Mouse (Mus musculus) right cerebral cortex, postnatal 36 days (tissue): ENCODE data around the gene Timp3.

Experiments used
- DNase-seq, 2 experiments: peaks; one replicate each; pipeline ENCODE4 v3.0.0; 2022; ENCODE audit warnings: low spot score in 2 of 2, mixed read lengths in 1 of 2

Timp3 gene

DNA sequence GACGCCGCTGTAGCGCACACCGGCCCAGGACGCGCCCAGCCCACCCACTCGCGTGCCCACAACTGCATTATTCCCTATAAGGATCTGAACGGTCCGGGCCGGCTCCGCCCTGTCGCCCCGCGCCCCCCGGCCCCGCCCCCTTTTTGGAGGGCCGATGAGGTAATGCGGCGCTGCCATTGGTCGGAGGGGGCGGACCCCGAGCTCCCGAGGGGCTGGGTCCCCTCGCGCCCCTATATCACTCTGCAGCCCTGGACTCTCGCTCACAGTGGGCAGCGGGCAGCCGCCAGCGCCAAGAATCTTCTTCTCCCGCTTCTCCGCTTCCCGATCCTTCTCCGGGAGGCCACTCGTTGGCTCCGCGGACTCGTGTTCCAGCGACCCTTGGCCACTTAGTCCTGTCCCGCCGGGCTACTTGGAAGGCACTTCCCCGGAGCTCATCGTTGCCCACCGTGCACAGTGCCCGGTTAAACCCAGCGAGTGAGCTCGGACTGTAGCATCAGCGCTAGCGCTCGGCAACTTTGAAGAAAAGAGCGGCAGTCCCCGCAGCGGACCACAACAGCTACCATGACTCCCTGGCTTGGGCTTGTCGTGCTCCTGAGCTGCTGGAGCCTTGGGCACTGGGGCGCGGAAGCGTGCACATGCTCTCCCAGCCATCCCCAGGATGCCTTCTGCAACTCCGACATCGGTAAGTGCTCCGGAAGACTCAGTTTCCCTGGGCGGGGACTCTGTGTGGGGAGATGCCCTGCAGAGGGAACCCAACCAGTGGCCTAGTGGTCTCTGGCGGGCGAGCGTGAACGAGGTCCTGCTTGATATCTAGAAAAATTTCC is at the start of gene Timp3:
TSS of gene Timp3 (plus strand) at position 80 of the 824 bp plus-strand sequence.
- DNase-seq, result peak in 1 of 2 experiments; percentile 20

DNA sequence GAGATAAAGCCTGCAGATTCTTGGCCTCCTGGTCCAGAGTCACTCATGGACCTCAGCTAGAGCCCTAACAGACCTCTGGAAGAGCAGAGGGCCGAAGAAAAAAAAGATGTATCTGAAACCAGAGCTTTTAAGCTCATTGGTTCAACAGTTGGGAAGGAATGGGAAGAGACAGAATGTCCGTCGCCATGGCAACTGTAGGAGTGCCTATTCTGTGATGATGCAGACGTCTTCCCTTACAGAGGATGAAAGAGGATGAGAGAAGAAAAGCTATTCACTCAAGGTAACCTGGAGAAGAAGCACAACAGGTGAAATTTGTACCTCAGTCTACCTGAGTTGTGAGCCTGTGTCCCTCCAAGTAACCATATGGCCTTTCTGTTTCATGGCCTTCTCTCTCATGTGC is 44.0 kb upstream of the Timp3 start:
- DNase-seq, result peak; percentile 20 to 49

DNA sequence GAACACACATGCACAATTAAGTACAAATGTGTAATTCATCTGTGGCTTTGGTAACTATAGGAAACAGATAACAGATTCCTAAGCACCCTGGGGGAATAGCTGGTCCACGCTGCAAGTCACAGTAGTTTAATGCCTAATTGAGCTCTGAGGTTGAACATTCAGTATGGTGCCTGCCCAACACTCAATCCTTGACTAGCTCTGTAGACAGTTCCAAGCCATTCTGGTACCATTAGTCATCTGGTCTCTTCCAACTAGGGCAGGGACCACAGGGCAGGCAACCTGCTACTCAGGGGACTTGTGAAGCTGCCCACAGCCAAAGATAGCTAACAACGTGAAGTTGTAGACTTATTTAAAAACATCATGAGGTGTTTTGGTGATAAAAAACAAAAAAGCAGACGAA is 43.1 kb upstream of the Timp3 start:
- no peak for DNase-seq

DNA sequence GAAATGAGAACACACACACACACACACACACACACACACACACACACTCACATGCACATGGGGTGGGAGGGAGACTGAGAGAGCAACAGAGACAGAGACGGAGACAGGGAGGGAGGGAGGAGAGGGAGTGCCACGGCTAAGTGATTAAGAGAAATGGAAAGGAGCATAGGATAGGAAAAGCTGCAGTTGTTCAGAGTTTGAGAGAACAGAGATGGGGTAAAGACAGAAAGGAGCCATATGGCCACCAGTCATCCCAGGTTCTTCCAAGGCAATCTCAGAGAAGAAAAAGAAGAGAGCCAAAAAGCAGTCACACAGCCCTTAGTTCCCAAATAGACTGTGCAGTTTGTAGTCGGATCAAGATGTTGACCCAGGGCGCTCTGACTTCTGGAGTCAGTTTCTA is 42.1 kb upstream of the Timp3 start:
- no peak for DNase-seq

DNA sequence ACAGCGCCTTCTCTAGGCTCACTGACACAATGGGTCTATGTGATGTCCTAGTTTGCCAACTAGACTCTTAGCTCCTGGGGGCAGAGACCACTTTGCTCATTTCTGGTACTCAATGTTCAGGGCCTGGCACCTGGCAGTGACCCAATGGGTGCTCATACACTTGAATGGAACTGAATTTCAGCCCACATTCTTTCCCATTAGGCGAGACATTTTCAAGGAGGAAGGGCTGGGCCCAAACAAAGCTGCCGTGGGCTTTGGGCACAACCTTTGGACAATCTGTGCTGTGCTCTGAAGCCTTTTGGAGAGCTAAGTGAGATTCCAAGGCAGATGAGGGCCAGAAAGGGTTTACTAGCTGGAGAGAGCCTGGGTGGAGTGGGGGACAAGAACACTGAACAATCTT is 41.2 kb upstream of the Timp3 start:
- DNase-seq, result no peak

DNA sequence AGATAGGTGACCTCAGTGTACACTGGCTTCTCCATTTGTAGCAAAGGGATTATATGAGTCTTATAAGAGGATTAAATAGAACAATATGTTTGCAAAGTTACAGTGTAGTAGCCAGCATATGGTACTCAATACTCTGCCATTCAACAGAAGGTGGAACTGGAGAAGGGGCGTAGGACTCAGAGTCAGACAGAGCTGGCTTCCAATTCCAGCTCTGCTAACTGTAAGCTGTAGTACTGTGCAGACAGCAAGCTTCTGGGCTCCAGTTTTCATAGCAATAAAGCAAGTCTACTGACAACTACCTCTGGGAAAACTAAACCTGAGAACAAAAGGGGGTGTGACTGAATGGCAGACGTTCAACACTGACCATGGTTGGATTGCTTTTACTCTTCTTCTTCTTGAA is 38.4 kb upstream of the Timp3 start:
- DNase-seq, result no peak

DNA sequence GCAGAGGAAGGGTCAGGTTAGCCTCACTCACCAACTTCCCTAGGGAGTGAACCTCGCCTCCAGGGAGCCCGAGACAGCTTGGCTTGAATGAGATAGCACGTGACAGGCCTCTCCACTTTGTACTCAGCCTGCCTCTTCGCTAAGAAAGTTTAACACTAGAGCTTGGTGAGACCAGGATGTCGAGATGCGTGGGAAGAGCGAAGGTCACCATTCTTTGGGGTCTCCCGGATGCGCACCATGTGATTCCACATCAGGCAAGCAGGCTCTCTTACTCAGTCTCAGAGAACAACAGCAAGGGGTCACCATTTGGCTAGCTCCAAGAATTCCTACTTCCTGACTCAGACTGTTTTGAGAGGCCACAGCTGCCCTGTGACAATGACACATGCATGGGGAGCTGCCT is 35.6 kb upstream of the Timp3 start:
- no peak for DNase-seq

DNA sequence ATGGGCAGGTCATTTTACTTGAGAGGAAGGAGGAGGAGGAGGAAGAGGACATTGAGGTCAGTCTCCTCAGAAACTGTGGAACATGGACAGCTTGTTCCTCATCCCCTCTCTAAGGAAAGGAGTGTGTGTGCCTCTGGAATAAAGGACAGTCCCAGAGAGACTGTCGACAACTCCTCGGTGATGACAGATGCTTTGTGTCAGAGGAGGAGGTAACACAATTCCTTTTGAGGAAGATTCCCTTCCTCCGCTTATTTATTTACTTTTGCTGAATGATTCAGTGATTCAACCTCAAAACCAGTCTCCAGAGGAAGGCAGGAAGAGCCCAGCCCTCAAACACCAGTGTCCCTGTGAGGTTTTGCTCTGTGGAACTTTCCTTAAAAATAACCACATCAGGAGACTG is 29.9 kb upstream of the Timp3 start:
- no peak for DNase-seq

DNA sequence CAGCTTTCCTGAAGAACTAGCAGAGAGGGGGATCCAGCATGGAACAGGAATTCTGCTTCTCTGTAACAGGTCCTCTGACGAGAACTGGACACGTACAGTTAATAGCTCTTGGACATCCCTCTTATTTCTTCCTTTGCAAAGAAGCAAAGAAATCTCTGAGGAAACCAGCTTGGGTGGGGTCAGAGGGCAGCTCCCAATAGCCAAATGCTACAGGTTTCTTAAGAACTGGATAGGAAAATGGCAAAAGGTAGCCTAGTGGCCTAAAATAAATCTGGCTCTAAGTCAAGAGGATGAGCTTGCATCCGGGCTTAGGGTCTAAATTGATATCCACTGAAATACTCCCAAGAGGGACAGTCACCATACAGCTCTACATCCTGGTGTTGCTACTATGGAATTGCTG is 27.3 kb upstream of the Timp3 start:
- no peak for DNase-seq

DNA sequence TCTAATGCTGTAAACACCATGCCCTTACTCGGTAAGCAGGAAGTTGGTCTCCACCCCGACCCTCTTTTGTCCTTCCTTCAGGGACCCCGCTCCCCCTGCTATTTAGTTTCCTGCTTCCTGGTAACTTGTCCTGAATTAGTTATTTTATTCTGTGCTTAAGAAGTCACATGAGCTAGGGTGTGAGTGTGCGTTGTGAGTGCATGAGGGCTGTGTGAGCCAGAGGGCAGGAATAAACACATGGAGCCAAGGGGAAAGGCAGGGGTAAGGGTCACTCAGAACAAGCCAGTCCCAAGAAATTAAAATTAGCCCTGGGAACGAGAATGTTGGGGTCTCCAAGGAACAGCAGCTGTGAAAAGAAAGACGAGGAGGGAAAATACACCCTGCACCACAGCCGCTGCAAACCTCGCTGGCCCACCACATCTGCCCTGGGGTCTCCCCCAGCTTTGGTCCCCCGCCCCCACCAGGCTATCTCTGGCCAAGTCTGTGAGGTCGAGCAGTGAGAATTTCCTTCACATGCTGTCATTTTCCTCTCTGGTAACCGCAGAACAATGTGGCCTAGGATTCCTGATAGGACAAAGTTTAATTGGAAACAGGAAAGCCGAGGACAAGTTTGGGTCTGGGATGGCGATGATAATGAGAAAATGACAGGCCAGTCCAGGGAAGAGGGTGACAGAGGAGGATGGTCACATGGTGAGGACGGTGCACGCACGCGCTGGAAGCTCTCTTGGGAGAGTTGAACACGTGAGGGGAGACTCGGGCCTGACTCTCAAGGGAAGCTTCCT is 26.6 kb upstream of the Timp3 start:
- DNase-seq, result no peak

DNA sequence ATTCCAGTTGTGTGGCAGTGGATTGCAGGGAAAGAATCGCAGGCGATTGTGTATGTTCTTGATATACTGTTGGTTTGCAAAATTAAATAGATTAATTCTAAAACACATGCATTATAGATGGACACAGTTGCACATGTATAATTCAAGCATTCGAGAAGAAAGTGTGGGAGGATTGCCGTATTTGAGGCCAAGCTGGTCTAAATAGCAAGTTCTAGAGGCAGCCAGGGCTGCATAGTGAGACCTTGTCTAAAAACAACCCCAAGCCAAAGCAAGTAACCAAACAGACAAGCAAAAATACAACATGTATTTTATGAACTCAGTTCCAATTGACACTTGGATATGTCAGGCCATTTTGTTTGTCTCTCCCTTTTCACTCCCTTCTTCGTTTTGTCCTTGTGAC is 24.6 kb upstream of the Timp3 start:
- DNase-seq, result no peak

DNA sequence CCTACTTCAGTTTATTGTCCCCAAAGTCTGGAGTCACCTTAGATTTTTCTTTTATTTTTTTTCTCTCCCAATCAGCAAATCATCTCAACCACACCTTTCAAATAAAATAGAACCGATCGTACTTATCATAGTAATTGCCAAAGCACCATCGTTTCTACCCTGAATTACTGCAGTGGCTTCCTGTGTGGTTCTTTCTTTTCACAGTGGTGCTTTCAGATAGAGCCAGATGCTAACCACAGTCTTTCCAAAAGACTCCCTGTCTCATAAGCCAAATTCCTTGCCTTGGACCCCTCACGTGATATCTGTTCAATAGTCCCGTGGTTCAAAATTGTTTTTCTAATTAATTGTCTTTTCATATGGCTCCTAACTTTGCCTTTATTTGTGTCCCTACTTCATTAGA is 22.8 kb upstream of the Timp3 start:
- no peak for DNase-seq

DNA sequence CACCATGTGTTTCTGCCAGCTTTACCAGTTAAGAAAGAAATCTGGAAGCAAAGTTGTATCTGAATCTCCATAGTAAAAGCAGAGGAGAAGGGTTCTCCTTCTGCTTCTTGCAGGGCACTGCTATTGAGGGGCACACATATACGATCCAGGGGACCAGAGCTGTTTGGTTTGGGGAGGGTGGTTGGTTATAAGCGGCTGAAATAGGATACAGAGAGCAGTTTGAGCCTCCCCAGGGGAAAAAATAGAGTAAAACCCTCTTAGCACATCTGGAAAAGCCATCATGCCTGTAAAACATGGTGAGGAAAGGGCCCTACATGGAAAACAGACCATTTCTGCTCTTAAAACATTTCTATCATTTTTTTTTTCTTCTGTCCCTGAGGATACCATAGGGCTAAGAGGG is 21.7 kb upstream of the Timp3 start:
- no peak for DNase-seq

DNA sequence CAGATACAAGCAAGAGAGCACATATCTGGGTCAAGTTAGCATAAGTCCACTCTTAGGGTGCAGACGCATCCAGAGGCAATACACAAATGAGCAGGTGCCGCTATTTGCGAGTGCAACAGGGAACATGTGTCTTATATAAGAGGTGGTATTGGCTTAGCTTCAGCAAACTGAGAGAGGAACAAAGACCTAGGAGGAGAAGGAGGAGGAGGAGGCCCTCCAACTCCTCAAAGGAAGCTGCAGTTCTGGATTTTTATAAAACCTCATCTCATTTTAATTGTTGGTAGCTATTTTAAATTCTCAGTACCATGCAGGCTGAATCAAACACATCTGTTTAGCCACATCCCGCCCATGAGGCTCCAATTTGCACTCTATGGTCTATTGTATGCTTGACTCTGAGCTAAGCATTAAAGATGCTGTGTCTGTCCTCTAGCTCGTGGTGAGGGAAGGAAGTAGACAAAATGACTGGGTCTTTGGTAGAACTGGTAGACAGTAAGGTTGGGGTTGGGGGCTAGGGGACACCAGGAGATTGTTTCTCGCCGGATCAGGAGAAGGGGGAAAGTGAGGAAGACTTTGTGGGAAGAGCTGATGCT is 20.5 kb upstream of the Timp3 start:
- peak in 1 of 2 experiments; percentile 18 for DNase-seq

DNA sequence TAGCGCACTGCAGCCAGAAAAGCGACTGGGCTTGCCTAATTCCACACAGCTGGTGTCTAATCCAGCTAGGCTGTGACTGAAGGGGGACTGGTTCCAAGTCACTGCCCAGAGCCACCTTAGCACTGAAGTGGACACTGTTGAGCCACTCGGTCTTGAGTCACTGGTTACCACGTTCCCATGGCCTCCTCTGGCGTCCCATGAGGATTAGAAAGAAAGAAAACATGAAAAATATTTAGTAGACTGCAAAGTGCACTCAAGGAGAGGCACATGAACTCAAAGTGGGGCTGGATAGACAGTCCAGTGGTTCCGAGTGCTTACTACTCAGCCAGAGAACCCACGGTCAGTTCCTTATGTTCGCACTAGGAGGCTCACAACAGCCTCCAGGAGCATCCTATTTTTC is 18.9 kb upstream of the Timp3 start:
- no peak for DNase-seq

DNA sequence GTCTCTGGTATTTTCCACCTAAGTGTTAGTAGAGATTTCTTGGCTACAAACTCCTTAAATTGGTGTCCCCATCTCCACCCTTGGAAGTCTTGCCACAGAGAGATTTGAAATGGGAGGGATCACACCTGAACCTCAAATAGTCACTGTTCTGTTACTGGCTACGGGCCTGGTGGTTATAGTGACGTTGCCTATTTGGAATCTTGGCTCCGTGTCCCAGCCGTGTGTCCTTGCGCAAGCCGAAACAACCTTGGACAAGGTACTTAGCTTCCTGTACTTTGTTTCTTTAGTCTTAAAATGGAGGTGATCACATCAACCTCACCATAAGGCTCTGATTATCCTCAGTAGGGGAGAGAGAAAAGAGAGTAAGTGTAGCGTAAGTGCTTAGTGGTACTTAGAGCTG is 13.7 kb upstream of the Timp3 start:
- no peak for DNase-seq

DNA sequence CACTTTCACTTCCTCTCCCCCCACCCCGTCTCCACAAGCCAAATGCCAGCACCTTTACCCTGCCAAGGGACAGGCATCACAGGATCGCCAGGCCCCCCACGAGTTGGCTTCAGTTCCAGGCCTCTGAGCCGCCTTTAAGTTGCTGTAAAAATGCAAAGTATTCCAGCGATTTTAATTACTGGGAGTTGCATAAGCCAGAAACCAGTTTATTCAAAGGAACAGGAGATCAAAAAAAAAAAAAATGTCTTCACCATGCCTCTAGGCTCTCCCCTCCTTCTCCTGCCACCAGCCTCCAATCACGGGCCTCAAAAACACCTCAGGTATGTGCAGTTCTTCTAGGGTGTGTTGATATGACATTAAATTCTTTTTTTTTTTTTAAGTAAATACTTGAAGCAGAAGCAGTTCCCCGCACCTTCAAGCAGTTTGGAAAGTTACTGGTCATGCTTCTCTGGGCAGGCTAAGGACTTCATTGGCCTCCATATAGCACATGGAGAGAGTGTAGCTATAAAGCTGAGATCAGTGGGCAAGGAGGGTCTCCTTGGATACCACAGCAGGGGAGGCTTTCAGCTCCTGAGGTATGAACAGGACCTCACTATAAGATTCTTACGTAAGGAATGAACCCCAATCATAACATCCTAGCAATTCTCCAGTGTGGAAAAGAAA is 9.9 kb upstream of the Timp3 start:
- DNase-seq, result no peak

DNA sequence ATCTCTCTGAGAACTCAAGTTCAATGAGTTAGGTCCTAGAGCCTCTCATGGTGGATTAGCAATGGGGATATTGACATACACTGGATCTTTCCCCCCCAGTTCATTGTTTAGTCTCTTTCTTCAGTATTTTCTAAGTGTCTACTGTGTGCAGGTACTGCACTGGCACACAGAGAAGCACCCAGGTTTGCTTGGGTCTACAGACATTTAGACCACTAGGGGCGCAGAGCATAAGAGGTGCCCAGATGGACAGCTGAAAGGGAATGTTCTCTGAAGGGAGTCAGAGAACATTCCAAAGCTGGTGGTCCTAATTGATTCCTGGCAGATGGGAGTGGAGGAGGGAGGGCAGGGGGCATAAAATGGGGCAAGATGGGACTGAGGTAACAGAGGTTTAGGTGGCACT is 6.3 kb upstream of the Timp3 start:
- no peak for DNase-seq

DNA sequence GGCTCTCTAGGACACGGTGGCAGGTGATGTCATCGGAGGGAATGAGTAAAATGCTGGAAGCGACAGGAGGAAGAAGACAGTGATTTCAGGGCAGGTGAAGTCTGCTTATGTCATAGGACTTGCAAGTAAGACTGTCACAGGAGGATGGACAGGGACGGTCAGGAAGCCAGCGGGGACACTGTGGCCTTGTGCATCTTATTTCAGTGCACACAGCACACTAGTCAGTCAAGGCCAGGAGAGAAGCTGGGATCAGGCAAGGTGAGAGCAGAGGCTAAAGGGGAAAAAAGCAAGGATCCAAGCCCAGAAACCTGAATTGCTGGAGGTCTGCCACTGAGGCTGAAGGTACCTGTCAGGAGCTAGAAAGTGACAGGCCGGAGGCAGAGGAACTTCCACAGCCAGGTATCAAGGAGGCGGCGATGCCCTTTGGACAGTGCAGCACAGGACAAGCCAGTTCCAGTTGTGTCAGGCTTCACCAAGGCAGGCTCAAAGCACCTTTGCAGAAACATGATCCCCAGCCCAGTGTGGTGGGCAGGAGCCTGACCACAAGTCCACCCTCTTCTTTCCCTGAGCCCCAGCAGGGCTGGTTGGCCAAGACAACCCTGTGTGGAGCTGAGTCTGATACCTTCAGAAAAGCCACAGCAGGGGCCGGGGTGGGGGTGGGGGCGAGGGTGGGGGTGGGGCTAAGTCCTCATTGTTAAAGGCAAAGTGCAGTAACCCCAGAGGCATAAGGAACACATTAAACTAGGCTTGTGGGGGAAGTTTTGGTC is 5.4 kb upstream of the Timp3 start:
- DNase-seq, result no peak

DNA sequence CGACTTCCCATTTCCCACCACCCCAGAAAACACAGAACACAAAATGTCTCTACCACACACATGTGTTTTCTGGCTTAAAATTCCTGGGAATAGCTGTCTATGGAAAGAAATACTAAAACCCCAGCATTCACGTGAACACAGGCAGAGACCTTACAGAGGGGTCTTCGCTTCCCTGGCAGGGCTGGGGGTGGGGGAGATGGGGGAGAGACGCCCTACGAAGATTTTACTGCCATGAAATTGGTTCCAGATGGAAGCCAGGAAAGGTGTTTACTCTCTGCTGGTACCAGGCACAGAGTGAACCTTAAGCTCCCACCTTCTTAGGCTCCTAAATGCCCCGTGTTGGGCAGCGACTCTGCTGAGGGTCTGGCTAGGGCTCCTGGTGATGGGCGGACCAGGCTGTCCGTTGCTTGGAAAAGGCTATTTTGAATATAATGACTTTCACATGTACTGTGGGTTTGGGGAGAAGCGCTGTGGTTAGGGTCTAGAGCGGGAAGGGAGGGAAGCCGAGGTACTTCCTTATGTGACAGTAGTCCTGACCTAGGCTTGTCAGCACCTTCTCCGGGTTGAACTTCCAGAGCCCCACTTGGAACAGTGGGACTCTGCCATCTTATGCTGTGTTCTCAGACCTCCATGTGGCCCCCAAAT is 4.6 kb upstream of the Timp3 start:
- DNase-seq, result no peak

DNA sequence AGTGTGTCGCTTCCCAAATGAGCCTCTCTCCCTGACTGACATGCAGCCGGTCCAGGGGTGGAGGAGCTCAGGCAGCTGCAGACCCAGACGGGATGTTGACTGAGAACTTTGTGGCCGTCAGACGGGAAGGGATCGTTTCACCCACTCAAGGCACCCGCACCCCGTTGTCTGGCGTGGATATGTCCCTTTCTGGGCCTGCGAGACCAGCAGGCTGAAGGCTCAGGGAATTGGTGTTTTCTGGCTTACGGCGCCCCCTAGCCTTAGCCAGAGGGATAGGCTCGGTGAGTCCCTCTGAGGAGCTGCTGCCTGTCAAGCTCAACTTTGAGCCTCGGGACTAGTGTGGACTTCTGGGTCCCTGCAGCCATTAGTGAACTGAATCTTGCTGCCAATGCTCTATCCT is 4.1 kb upstream of the Timp3 start:
- peak; percentile 54 to 58 for DNase-seq
